Mouse (Mus musculus) c-Kit-negative CD71-positive TER-119-positive erythroid progenitor cells, embryonic 14.5 days (primary cell): Measurements from ENCODE around the gene 3110082I17Rik.
A peak's percentile ranks its signal among the peaks of the same experiment; 100 is the strongest.

Source experiments
- DNase-seq: peaks from one replicate; pipeline ENCODE4 v3.0.0-alpha.2; 2013; ENCODE audit warnings: low read depth, low spot score

3110082I17Rik gene

DNA sequence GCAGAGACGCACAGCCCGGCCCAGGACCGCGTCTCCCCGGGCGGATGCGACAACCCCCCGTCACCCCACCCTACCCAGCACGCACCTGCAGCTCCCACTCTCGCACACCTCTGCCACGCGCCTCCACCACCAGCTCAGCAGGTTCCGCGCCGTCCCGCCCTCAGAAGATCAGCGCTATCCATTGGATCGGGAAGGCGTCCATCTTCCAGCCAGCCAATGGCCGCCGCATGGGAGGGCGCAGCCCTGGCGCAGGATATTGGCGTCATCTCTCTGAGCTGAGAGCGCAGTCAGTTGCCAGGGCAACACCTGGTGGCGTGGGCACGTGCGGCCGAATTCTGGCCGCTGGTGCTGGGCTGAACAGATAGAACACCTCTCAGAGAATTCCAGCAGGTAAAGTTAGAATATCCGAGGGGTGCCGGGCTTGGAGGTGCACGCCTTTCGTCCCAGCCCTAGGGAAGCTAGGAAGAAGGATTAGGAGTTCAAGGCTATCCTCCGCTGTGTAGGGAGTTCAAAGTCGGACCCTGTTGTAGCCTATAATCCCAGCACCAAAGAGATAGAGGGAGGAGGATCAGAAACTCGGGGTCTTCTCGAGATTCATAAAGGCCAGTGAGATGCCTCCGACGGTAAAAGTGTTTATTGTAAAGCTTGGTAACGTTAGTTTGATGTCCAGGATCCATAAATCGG is at the start of gene 3110082I17Rik:
Gene 3110082I17Rik, minus strand, starts transcription at position 144 of the 684 bp plus-strand sequence.
- peak; percentile 85 for DNase-seq

DNA sequence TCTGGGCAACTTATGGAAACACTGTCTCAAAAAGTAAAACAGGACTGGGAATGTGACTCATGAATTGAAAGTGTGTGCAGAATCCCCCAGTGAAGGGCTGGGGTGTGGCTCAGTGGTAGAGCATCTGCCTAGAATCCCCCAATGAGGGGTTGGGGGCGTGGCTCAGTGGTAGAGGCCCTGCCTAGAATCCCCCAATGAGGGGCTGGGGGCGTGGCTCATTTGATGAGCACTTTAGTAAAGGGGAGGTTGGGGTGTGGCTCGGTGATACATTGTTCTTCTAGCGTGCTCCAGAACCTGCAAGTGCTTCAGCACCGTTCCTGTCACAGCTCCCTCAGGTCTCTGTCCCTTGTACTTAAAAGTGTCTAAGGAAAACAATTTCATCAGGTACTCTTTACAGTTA is 45.9 kb upstream of the 3110082I17Rik start:
- DNase-seq = no peak

DNA sequence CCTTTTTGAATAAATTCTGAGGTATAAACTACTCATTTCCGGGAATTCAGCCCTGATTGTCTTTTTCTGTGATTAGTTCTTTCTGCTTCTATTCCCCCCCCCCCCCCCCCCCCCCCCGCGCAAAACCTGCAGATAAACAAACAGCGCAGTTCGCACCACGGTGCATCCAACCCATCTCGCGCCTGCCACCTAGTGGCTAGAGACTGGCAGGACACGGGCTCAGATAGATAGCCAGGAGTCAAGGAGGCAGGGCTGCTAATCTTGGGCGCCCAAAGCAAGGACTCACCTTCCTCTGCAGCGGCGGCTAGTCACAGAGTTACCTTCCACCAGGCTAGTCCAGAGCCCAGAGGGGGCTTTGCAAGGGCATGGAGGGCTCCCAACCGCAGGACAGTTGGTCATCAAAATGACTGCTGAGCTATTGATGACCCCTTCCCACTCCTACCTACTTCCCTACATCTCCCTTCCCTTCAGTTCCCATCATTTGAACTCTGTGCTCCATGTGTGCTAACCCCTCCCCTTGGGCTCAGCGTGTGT is 44.8 kb upstream of the 3110082I17Rik start:
- peak; percentile 57 for DNase-seq

DNA sequence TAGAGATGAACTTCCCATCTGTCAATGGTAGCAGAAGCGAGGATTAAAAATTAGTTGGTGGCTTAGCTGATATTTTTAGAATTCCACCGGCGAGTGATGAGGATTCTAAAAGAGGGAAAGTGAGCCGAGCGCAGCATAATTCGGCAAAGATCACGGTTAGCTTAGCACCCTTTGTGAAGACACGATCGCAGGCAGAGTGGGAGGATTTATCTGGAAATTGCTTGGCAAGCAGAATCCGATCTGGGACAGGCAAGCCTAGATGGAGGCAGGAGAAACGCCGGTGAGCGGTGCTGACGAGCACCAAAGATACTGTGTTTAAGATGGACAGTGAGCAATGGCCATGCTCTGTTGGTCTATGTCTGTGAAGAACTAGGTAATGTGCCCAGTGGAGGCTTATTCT is 42.0 kb upstream of the 3110082I17Rik start:
- DNase-seq = no peak

DNA sequence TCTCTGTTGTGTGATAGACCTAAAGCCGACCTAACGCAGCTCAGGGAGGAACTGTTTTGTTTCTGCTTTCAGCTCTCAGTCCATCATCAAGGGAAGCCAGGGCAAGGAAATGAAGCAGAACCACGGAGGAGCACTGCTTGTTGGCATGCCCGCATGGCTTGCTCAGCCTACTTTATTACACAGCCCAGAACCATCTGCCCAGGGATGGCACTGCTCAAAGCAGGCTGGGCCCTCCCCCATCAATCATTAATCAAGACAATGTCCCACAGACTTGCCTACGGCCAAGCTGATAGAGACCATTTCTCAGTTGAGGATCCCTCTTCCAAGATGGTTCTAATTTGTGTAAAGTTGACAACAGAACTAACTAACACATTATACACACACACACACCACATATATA is 38.5 kb upstream of the 3110082I17Rik start:
- no peak for DNase-seq

DNA sequence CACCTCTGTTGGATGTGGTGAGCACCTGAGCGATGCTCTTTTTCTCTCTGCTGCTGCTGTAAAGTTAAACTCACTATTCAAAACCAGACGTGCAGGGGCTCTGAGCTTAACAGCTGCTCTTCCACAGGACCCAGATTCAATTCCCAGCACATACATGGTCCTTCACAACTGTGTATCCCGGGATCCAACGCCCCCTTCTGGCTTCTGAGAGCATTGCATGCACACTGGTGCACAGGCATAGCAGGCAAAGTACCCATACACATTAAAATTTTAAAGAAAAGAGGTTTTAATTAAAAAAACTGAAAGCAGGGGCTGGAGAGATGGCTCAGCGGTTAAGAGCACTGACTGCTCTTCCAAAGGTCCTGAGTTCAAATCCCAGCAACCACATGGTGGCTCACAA is 36.6 kb upstream of the 3110082I17Rik start:
- DNase-seq = no peak

DNA sequence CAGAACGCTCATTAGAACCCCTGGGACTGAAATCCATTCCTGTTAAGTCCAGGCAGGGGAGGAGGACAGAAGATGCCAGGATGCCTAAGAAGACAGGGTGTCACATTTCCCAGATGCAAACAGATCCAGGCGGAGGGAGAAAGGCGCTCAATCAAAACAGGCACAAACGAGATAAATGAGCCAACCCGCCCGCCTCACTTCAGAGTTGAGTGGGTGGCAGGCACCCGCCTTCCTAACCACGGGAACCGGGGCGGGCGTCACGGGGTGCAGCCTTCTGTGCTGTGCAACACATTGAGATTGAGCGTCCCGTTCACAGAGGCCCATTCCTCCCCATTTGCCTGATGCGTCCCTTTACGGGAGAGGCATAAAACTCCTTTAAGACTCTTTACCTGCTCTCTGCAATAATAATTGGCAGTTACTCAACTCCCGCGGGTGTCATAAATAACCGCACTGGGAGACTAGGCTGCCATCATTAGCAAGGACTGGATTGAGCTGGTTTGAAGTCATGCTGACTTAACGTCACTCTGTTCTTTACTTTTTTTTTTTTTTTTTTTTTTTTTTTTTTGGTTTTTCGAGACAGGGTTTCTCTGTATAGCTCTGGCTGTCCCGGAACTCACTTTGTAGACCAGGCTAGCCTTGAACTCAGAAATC is 34.8 kb upstream of the 3110082I17Rik start:
- DNase-seq = no peak

DNA sequence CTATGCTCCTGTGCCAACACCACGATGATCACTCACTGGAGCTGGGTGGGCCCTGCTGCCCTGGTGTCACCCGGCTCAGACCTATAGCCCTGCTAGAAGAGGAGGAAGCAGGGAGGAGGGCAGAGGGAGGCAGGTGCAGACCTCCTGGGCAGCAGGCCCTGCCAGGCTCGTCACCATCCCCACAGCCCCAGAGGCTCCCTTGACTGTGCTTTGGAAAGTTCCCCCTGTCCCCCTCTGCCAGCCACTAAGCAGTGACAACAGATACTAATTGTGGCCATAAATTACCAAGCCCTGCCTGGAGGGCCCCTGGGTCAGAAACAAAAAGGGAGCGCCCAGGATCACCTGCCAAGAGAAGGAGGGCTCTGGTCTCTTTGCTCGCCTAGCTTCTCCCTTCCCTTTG is 33.4 kb upstream of the 3110082I17Rik start:
- DNase-seq = no peak

DNA sequence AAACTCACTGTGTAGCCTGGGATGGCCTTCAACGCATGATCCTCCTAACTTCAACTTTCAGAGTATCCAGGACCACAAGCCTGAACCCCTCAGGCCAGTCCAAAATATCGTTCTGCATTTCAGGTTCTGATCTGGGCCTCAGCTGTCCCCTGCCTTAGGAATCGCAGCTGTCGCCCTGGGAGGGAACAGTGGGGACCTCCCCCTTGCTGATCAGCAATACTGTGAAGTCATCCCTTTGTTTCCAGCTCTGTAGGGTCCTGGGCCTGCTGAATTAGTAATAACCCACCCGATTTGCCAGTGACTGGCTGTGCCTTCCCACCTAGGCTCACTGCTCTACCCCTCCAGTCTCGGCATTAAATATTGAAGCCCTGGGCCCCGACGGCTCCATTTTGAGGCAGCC is 31.0 kb upstream of the 3110082I17Rik start:
- no peak for DNase-seq

DNA sequence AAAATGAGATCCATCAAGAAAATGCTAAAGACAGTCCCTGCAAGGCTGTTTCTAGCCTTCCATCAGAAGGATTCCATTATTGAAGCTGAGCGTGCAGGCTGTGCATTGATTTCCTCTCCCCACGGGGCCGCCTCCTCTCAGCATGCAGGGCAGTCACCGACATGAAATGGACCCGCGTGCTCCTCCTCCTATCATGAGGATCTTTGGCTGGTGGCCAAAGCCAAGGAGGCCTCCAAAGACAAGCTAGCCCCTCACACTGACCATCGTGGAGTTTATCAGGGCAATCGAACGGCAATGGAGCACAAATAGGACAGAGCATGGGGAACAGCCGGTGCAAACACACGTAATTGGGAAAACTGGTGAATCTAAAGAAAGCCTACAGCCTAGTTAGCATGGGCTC is 29.8 kb upstream of the 3110082I17Rik start:
- DNase-seq = no peak

DNA sequence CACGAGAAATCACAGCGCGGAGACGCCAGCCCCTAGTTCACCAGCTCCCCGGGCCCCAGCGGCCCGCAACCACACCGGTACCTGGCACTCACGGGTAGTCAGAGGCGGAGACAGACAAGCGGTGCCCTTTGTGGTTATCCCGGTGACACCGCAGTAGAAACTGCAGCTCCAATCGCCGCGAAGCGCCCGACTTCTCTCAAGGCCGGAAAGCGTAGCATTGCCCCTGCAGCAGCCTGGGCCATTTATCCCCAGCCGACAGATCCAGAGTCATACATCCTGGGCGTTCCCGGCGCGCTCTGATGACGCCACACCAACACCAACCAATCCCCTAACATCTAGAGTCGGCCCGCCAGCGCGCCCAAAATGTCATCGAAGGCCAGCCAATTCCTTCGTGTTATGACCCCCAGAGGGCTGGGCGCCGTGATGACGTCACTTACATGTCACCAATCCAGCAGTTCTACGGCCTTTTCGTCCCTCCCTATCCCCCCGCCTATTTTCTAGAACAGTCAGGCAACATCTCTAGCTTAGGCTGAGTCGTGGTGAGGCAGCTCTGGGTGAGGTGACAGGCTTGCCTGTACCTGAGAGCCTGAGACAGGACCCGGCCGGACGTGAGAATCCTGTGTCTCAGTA is 24.0 kb upstream of the 3110082I17Rik start, which contains the start of gene Zfand2a:
Gene Zfand2a, minus strand, starts transcription at position 365 of the 630 bp plus-strand sequence.
- DNase-seq = peak; percentile 100

DNA sequence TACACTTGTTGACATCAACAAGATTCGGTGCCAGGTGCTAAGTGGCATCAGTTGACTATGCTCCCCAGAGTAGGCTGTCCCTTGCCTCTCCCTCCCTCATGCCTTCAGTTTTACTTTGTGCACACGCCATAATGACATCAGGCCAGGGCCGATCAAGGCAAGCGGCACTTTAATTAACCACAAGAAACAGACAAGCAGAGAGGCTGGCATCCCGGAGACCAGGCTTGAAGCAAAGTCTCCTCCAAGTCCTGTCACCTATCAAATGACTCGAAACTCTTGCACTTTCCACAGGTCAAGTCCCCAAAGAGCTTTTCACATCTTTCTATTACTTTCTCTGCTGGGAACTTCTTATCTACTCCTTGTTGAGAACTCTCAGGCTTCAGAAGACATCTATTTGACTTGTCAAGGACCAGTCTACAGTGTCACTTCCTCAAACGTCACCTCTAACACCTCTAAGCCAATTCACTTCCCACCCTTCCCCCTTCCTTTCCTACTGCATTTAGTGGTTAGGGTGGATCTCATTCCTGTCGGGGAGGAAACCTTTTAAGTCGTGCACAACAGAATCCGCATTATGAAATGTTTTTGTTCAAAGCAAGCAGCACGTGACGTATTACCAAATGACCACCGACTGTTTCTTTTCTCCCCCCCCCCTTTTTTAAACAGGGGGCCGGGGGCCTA is 23.0 kb upstream of the 3110082I17Rik start:
- DNase-seq = no peak

DNA sequence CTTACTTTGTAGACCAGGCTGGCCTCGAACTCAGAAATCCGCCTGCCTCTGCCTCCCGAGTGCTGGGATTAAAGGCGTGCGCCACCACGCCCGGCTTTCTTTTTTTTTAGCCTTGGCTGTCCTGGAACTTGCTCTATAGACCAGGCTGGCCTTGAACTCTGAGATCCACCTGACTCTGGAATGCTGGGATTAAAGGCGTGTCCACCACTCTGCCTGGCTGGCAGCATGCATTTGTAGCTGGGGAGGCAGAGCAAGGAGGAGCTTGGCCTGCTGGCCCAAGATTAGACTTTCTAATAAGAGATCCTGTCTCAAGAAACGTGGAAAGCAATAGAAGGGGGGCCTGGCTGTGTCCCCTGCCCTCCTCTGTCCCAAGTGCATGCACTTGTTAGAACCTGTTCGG is 20.1 kb upstream of the 3110082I17Rik start:
- no peak for DNase-seq

DNA sequence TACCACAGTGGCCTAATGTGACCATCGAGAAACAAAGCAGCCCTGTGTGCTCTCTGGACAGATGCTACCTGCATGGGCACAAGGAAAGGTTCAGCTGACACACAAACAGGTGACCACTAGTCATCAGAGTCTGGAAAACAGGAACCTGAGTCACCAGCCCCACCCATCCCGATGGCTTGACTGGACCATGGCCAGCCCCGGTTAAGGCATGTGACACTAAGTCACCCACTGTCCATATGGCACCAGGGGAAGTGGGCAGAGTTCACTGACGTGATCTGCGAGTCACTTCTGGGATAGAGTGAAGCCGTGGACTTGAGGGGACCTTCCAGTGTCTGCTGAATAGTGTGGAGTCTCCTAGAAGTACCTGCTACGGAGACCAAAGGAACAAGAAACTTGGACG is 18.8 kb upstream of the 3110082I17Rik start:
- DNase-seq = no peak

DNA sequence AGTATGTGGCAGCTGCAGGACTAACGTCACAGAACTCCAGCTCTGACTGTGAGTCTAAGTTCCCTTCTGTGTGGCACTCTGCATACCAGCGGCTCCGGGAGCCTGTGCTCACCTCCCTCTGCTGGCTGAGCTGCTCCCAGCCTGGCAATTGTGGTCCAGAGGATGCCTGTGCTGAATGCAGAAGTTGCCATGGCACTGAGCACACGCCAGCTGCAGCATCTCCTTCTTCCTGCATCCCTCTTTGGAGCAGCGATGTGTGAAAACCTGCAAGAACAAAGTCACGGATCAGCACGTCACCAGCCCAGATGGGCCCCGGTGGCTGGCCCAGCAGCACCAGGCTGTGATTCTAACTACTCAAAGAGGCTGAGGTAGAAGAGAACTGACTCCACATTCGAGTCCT is 14.4 kb upstream of the 3110082I17Rik start:
- no peak for DNase-seq

DNA sequence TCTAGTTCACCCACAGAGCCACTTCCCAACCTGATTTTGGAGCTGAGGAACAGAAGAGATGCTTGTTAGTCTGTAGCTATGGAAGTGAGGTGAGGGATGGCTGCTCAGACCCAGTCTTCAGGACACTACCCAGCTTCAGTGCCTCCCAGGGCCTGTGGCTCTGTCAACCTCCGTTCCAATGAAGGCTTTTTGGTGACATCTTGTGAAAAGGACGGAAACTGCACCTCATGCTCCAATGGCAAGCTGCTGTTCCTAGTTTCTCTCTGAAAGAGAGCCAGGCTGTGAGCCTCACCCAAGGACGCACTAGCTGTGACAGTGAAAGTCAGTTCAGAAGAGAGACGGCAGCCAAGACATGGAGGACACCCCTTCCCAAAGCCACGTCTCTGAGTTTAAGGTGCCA is 7.7 kb upstream of the 3110082I17Rik start:
- no peak for DNase-seq

DNA sequence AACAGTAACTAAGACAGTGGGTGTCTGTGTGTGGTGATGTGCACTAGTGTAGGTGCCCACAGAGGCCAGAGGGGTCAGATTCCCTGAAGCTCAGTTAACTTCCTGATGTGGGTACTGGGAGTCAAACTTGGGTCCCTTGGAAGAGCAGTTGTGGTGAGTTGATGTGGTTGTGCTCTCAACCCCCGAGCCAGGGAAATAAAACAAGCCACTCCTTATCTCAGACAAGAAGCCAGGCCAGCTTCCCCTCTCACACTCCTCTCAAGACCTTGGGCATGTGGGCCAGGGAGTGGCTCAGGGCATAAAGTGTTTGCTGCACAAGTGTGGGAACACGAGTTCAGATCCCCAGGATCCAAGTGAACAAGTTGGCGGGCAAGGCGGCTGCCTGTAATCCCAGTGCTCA is 6.5 kb upstream of the 3110082I17Rik start:
- DNase-seq = no peak

DNA sequence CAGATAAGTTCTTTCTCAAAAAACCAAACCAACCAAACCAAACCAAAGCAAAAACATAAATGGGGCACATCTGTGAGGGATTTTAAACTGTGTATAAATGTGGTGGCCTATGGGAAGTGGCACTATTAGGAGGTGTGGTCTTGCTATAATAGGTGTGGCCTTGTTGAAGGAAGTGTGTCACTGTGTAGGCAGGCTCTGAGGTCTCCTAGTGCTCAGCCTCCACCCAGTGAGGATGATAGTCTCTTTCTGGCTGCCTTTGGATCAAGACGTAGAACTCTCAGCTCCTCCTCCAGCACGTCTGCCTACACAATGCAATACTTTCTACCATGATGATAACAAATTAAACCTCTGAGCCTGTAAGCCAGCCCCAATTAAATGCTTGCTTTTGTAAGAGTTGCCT is 6.0 kb upstream of the 3110082I17Rik start:
- no peak for DNase-seq

DNA sequence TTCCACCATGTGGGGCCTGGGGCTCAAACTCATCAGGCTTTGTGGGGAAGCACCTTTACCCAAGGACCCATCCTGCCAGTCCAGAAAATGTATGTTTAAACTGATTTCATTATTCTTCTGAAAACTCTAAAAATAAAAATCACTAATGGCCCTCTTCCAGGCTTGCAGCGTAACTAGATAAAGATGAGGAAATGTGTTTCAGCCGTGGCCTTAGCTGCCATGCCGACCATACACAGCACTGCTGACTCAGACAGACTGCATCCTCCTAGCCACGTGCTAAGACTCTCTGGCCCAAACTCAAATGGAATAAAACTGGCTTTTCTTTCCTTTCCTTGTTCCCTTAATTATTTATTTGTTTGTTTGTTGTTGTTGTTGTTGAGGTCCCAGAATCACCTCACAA is 4.5 kb upstream of the 3110082I17Rik start:
- DNase-seq = no peak

DNA sequence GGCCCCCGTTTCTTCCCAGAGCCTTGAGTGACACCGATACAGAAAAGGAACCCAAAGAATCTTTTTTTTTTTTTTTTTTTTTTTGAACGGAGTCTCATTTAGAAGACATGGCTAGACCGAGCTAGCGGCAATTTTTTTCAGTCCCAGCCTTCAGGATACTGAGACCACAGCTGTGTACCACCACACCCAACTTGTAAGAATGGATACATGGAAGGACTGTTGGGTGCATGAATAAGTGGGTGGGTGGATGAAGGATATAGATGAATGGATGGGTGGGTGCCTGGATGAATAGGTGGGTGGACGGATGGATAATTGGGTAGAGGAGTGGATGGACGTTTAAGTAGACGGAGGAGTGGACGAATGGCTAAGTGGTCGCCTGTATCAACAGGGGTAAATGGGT is 389 bp downstream of the 3110082I17Rik start:
- no peak for DNase-seq

DNA sequence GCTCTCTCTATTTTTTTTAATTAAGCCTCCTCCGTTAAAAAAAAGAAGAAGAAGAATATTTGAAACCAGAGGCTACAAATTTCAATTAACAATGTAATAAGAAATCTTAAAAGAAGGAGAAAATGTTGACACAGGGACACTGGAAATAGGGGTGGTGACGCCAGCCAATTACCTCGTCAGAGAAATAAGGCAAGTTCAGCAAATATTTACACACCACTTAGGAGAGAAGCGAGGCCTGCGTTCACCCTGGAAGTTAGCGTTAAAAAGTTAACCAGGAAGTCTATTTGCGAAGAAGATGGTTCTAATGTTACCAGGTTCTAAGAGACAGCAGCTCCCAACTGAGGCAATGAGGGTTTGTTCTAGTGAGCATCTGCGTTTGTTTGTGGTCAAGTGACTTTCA is 3.1 kb downstream of the 3110082I17Rik start:
- no peak for DNase-seq

DNA sequence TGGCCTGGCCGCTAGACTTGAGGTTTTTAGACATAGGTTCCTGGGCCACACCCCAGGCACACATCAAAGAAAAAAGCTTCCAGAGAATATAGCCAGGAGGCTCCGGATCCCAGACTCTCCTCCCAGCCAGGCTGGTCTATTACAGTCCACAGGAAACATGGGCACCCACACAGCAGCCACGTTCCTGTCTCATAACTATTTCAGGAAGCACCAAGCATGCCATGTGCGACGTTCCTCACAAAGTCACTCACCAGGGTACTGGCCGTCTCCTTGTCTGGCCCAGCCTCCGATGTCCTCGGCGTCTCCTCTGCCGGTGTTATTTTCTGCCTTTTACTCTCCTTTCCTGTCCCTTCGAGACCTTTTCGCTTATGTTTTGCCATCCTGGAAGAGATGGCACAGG is 5.2 kb downstream of the 3110082I17Rik start:
- DNase-seq = no peak
